Mouse (Mus musculus): ENCODE measurements around the gene Suclg2. TPM values are rescaled to one million over a fixed set of nuclear protein-coding genes. Genes with fewer than 3 reads are reported as not detected.

The Suclg2 gene
- polyA plus RNA-seq, 1 experiment from 2014 or later, result 83.0 TPM

DNA sequence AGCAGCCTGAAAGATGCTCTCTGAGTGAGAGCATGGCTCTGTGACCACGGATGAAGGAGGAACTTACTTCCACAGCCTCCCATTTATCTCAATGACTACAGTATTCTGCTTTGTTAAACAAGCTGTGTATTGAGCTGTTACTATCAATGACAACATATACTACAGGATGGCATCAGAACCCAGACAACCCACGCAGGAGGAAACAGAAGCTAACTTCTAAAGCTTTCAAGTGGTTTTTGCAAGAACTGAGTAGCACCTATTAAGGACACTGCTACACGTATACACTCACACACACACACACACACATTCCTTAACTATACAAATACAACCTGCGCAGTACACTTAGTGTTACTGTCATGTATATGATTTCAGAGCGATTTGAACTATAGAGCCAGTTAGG, 202.9 kb downstream of the Suclg2 start:
- H3K9me3 ChIP-seq (ENCODE audit: control insufficient read depth, low read length), result no peaks in the 10 kb centered on the region
- WGBS, result 84% methylated on average over 5 of the region's 5 CpGs
- DNase-seq (ENCODE audit: low spot score) (no peak), ATAC-seq (replicated peaks; ENCODE audit: low FRiP score) (no peak)
- no peaks in the 10 kb centered on the region for H3K27me3 ChIP-seq (replicated peaks; ENCODE audit: control insufficient read depth, insufficient read depth, low read length)
- H3K27ac ChIP-seq (ENCODE audit: low read depth, low read length), result no peak overlapping the region
- no peak overlapping the region for H3K9ac ChIP-seq (ENCODE audit: low read depth, low read length)
- no peaks in the 10 kb centered on the region for H3K4me1 ChIP-seq (replicated peaks; ENCODE audit: control insufficient read depth, insufficient read depth, low read length)
- no peaks in the 10 kb centered on the region for H3K36me3 ChIP-seq (ENCODE audit: control insufficient read depth, insufficient read depth, low read length)
- no peak overlapping the region for H3K4me2 ChIP-seq
- H3K4me3 ChIP-seq (ENCODE audit: low read depth, low read length), result no peak overlapping the region

DNA sequence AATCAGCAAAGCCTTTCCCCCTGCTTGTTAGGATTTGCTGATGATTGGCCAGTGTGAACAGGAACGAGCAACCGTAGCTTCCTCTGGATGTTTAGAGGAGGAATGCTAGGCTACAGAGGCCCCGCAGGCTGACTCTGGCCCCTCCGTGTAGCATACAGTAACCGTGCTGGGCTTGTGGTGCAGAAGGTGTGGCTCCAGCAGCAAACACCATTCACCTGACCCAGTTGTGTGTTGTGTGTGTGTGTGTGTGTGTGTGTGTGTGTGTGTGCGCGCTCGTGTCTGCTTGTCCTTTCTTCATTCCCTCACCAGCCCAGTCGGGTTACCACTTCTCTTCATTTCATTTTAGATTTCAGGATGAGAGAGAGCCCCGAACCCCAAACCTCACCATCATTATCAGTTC, 203.9 kb downstream of the Suclg2 start:
- H3K4me3 ChIP-seq (ENCODE audit: low read depth, low read length), result no peak overlapping the region
- no peaks in the 10 kb centered on the region for H3K4me1 ChIP-seq (replicated peaks; ENCODE audit: control insufficient read depth, insufficient read depth, low read length)
- H3K4me2 ChIP-seq, result no peak overlapping the region
- H3K27me3 ChIP-seq (replicated peaks; ENCODE audit: control insufficient read depth, insufficient read depth, low read length), result no peaks in the 10 kb centered on the region
- WGBS, result 90% methylated on average over 10 of the region's 10 CpGs
- H3K36me3 ChIP-seq (ENCODE audit: control insufficient read depth, insufficient read depth, low read length), result no peaks in the 10 kb centered on the region
- ATAC-seq (replicated peaks; ENCODE audit: low FRiP score) (no peak), DNase-seq (ENCODE audit: low spot score) (no peak)
- H3K9me3 ChIP-seq (ENCODE audit: control insufficient read depth, low read length), result no peaks in the 10 kb centered on the region
- no peak overlapping the region for H3K9ac ChIP-seq (ENCODE audit: low read depth, low read length)
- H3K27ac ChIP-seq (ENCODE audit: low read depth, low read length), result no peak overlapping the region

DNA sequence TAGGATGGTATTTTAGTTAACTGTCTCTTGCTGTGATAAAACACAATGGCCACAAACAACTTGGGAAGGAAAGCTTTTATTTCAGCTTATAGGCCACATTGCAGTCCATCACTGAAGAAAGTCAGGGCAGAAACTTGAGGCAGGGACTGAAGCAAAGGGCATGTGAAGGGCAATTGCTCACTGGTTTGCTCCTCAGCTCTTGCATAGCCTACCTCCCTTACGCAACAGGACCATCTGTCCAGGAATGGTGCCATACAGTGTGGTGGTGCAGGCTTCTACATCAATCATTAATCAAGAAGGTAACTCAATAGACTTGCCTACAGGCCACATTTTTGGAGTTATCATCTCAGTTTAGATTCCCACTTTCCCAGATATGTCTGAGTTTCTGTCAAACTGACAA, 206.9 kb downstream of the Suclg2 start:
- Histone ChIP-seq H3K36me3 (ENCODE audit: control insufficient read depth, insufficient read depth, low read length) (no peaks in the 10 kb centered on the region), H3K4me2 (no peak overlapping the region), H3K9ac (ENCODE audit: low read depth, low read length) (no peak overlapping the region), H3K27me3 (replicated peaks; ENCODE audit: control insufficient read depth, insufficient read depth, low read length) (no peaks in the 10 kb centered on the region), H3K9me3 (ENCODE audit: control insufficient read depth, low read length) (no peaks in the 10 kb centered on the region), H3K4me1 (replicated peaks; ENCODE audit: control insufficient read depth, insufficient read depth, low read length) (no peaks in the 10 kb centered on the region), H3K27ac (ENCODE audit: low read depth, low read length) (no peak overlapping the region), H3K4me3 (ENCODE audit: low read depth, low read length) (no peak overlapping the region)
- no peak for ATAC-seq (replicated peaks; ENCODE audit: low FRiP score)
- WGBS, result 100% methylated on average over 1 of the region's 1 CpGs
- no peak for DNase-seq (ENCODE audit: low spot score)

DNA sequence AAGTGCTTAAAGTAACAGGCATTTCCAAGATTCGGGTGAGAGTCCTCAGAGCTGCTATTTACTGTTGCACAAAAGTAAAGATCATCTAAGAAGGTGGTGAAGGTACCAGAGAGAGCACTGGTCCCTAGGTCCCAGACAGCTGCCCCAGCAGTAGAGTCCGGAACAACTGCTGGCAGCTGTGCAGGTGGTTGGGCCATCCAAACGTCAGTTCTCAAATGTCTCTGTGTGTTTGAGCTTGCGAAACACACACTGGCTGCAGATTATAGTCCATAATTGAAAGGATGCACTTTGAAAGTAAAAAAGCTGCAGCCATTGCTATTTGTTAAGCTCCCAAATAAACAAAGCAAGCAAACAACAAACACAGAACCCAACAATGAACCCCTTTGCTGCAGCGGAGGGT, 217.8 kb downstream of the Suclg2 start:
- 79% methylated on average over 5 of the region's 5 CpGs for WGBS
- ATAC-seq (replicated peaks; ENCODE audit: low FRiP score) (no peak), DNase-seq (ENCODE audit: low spot score) (no peak)
- no peaks in the 10 kb centered on the region for H3K9me3 ChIP-seq (ENCODE audit: control insufficient read depth, low read length)
- no peaks in the 10 kb centered on the region; the same call in 1 of the 2 replicates for H3K36me3 ChIP-seq (ENCODE audit: control insufficient read depth, insufficient read depth, low read length)
- no peak overlapping the region for H3K4me2 ChIP-seq
- H3K27ac ChIP-seq (ENCODE audit: low read depth, low read length), result no peak overlapping the region
- H3K4me1 ChIP-seq (replicated peaks; ENCODE audit: control insufficient read depth, insufficient read depth, low read length), result no peaks in the 10 kb centered on the region
- H3K9ac ChIP-seq (ENCODE audit: low read depth, low read length), result no peak overlapping the region
- no peak overlapping the region for H3K4me3 ChIP-seq (ENCODE audit: low read depth, low read length)
- H3K27me3 ChIP-seq (replicated peaks; ENCODE audit: control insufficient read depth, insufficient read depth, low read length), result no peaks in the 10 kb centered on the region

DNA sequence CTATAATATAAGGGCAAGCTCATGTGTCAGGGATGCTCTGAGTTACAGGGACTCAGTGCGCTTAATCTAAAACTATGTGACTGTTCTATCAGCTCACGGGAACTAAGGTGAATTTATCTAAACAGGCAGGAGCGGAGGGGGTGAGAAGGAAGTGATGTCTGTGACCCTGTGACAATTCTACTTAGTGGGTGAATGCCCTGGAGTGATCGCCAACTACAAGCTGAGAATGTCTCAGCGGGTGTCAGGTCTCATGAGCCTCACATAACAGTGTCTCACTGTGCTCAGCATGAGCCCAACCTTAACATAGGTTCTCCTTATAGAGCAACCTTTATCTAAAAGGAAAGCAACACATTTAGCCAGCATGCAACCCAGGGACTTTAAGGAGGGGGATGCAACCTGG, 219.0 kb downstream of the Suclg2 start:
- Histone ChIP-seq H3K27me3 (replicated peaks; ENCODE audit: control insufficient read depth, insufficient read depth, low read length) (no peaks in the 10 kb centered on the region), H3K4me1 (replicated peaks; ENCODE audit: control insufficient read depth, insufficient read depth, low read length) (no peaks in the 10 kb centered on the region), H3K36me3 (ENCODE audit: control insufficient read depth, insufficient read depth, low read length) (no peaks in the 10 kb centered on the region; the same call in 1 of the 2 replicates), H3K4me2 (no peak overlapping the region), H3K4me3 (ENCODE audit: low read depth, low read length) (no peak overlapping the region), H3K9me3 (ENCODE audit: control insufficient read depth, low read length) (no peaks in the 10 kb centered on the region), H3K27ac (ENCODE audit: low read depth, low read length) (no peak overlapping the region), H3K9ac (ENCODE audit: low read depth, low read length) (no peak overlapping the region)
- DNase-seq (ENCODE audit: low spot score) (no peak), ATAC-seq (replicated peaks; ENCODE audit: low FRiP score) (no peak)
- WGBS, result 82% methylated on average over 5 of the region's 5 CpGs

DNA sequence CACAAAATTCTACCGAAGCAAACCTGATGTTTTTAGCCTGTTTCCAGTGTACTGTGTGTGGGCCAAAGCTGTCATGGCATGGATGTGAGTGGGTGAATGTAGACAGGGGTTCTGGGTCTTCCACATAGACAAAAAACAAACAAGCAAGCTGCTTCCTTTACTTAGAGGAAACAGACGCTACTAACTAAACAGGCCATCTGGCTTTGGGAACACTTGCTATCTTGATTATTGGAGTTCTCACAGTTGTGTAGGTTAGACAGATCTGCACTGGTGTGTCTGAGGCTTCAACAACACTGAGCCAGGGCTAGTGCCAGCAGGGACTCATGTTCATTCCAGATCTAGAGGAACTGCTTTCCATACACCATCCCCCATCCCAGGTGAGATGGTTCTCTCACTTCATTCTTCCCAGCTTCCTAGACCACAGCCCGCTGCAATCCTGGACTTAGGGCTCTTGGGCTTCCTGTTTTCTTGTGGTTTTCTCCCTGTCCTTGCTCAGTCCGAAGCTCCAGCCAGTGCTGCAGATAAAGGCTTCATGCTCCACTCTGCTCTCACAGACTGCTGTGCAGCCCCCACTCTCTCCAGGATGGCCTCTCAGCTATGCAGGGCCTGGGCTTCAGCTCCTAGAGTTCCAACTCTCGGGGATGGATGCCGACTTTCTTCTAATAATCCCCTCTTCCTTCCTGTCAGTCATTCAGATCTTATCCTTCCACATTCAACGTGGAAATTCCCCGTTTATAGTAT, 226.2 kb downstream of the Suclg2 start:
- DNase-seq (ENCODE audit: low spot score) (no peak), ATAC-seq (replicated peaks; ENCODE audit: low FRiP score) (no peak)
- no peaks in the 10 kb centered on the region; the same call in 1 of the 2 replicates for H3K4me1 ChIP-seq (replicated peaks; ENCODE audit: control insufficient read depth, insufficient read depth, low read length)
- H3K36me3 ChIP-seq (ENCODE audit: control insufficient read depth, insufficient read depth, low read length), result no peaks in the 10 kb centered on the region; the same call in 1 of the 2 replicates
- no peaks in the 10 kb centered on the region for H3K27me3 ChIP-seq (replicated peaks; ENCODE audit: control insufficient read depth, insufficient read depth, low read length)
- 48% methylated on average over 8 of the region's 8 CpGs for WGBS
- H3K27ac ChIP-seq (ENCODE audit: low read depth, low read length), result no peak overlapping the region
- no peaks in the 10 kb centered on the region for H3K9me3 ChIP-seq (ENCODE audit: control insufficient read depth, low read length)
- no peak overlapping the region for H3K4me2 ChIP-seq
- no peak overlapping the region for H3K9ac ChIP-seq (ENCODE audit: low read depth, low read length)
- no peak overlapping the region for H3K4me3 ChIP-seq (ENCODE audit: low read depth, low read length)

DNA sequence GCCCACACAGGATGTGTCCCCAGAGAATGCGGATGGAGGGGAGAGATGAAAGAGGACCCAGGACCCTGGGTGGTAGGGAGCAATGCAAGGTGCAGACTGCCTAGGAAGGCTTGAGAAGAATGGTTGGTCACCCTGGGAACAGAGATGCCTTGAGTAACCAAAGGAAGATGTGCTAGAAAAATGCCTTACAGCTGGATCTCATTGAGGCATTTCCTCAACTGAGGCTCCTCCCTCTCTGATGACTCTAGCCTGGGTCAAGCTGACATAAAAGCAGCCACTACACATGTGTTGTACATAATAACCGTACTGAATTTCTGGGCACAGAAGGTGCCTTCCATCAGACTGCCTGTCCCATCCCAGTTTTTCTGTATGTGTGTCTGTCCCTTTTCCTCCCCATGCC, 227.6 kb downstream of the Suclg2 start:
- Histone ChIP-seq H3K4me1 (replicated peaks; ENCODE audit: control insufficient read depth, insufficient read depth, low read length) (no peaks in the 10 kb centered on the region; the same call in 1 of the 2 replicates), H3K36me3 (ENCODE audit: control insufficient read depth, insufficient read depth, low read length) (no peaks in the 10 kb centered on the region), H3K27ac (ENCODE audit: low read depth, low read length) (no peak overlapping the region), H3K27me3 (replicated peaks; ENCODE audit: control insufficient read depth, insufficient read depth, low read length) (no peaks in the 10 kb centered on the region), H3K4me3 (ENCODE audit: low read depth, low read length) (no peak overlapping the region), H3K4me2 (no peak overlapping the region), H3K9ac (ENCODE audit: low read depth, low read length) (no peak overlapping the region), H3K9me3 (ENCODE audit: control insufficient read depth, low read length) (no peaks in the 10 kb centered on the region)
- no peak for ATAC-seq (replicated peaks; ENCODE audit: low FRiP score)
- WGBS, result 92% methylated on average over 2 of the region's 2 CpGs
- no peak for DNase-seq (ENCODE audit: low spot score)

DNA sequence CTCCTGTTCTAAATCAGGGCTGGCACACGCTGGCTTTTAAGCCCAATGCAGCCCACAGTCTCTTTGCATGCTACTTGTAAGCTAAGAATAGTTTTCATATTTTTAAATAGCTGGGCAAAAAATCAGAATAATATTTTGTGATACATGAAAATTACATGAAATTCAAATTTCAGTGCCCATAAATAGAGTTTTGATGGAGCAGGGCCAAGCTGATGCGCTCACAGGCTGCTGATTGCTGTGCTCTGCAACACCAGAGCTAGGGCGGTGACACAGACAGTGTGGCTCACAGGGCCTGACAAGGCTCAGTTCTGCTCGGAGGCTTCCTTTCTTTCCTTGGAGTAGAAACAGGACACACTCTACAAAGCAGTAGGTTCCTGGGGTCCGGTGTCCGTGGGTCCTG, 232.8 kb downstream of the Suclg2 start:
- no peak for ATAC-seq (replicated peaks; ENCODE audit: low FRiP score)
- H3K4me2 ChIP-seq, result no peak overlapping the region
- no peaks in the 10 kb centered on the region for H3K4me1 ChIP-seq (replicated peaks; ENCODE audit: control insufficient read depth, insufficient read depth, low read length)
- H3K9me3 ChIP-seq (ENCODE audit: control insufficient read depth, low read length), result no peaks in the 10 kb centered on the region
- H3K27ac ChIP-seq (ENCODE audit: low read depth, low read length), result no peak overlapping the region
- H3K9ac ChIP-seq (ENCODE audit: low read depth, low read length), result no peak overlapping the region
- H3K36me3 ChIP-seq (ENCODE audit: control insufficient read depth, insufficient read depth, low read length), result no peaks in the 10 kb centered on the region
- no peak overlapping the region for H3K4me3 ChIP-seq (ENCODE audit: low read depth, low read length)
- H3K27me3 ChIP-seq (replicated peaks; ENCODE audit: control insufficient read depth, insufficient read depth, low read length), result no peaks in the 10 kb centered on the region
- WGBS, result 88% methylated on average over 6 of the region's 6 CpGs
- no peak for DNase-seq (ENCODE audit: low spot score)

DNA sequence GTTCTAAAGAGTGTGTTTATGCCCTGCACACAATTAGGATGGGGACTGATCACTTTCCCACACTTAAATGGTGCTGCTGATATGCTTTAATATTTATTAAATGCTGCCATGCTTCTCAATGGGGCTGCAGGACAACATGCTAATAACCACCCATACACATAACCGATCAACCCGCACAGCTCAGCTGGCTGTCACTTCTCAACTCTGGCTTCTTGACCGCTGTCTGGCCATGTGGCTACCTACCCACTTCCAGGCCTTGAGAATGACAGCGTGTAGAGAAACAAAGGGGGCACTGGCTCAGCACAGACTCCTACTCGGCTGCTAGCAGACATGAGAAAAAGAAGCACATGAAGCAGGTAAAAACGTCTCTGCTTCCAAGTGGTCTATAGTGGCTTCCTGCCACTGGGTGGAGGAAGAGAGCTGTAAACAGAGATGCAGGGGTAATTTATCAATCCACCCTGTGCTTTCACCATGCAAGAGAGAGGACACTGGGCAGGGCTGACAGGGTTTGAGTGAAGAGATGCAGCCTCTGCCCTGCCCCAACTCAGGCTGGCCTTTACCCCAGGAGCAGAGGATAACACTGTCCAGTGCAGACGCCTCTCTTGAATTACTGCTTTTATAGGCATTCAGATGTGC, 234.3 kb downstream of the Suclg2 start:
- no peak overlapping the region for H3K27ac ChIP-seq (ENCODE audit: low read depth, low read length)
- no peaks in the 10 kb centered on the region for H3K27me3 ChIP-seq (replicated peaks; ENCODE audit: control insufficient read depth, insufficient read depth, low read length)
- DNase-seq (ENCODE audit: low spot score) (no peak), ATAC-seq (replicated peaks; ENCODE audit: low FRiP score) (no peak; the same call in 1 of the 2 replicates)
- 69% methylated on average over 7 of the region's 7 CpGs for WGBS
- H3K4me2 ChIP-seq, result no peak overlapping the region
- no peaks in the 10 kb centered on the region for H3K4me1 ChIP-seq (replicated peaks; ENCODE audit: control insufficient read depth, insufficient read depth, low read length)
- no peak overlapping the region for H3K4me3 ChIP-seq (ENCODE audit: low read depth, low read length)
- no peaks in the 10 kb centered on the region for H3K36me3 ChIP-seq (ENCODE audit: control insufficient read depth, insufficient read depth, low read length)
- no peak overlapping the region for H3K9ac ChIP-seq (ENCODE audit: low read depth, low read length)
- H3K9me3 ChIP-seq (ENCODE audit: control insufficient read depth, low read length), result no peaks in the 10 kb centered on the region
